Mouse (Mus musculus): ENCODE measurements around the gene Iqsec1.

DNA sequence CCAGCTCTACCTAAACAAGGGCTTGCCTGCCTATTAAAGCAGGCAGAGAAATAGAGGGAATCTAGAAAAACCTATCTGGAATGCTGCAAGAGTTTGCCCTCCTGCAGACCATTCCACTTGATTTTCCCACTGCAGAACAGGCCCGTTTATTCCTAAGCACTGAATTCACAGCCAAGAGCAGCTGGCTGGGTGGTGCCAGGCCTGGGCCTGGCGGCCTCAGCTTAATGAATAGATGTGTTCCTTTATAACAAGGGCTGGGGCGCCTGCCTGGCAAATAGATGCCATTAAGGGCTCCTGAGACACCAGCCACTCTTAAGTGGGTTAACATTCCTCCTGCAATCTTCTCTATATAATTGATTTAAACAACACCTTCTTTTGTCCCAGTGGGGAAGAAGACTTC, 265.5 kb downstream of the Iqsec1 start:
- TF ChIP-seq HCFC1 (IDR thresholded peaks at IDR 0.05; ENCODE audit: low read depth, low read length): no peak
- no peak for TF ChIP-seq POLR2A (IDR thresholded peaks at IDR 0.05; ENCODE audit: low read depth, low read length)
- TF ChIP-seq ZKSCAN1 (IDR thresholded peaks at IDR 0.05; ENCODE audit: borderline replicate concordance, low read depth, low read length): no peak
- no peak for TF ChIP-seq MYC (IDR thresholded peaks at IDR 0.05; ENCODE audit: low read depth, low read length)
- no peak for TF ChIP-seq KAT2A (IDR thresholded peaks at IDR 0.05; ENCODE audit: insufficient replicate concordance, low read length)
- no peak for TF ChIP-seq USF1 (IDR thresholded peaks at IDR 0.05; ENCODE audit: low read depth, low read length)
